Mouse (Mus musculus) hindbrain, embryonic 14.5 days (tissue): Measurements from ENCODE around the gene Vmn1r126. TPM values are rescaled to one million over a fixed set of nuclear protein-coding genes. Genes with fewer than 3 reads are reported as not detected.
"Not testable (repeated sequence)": the region's sequence is repeated elsewhere in the genome, so short reads cannot be mapped to it uniquely, and the experiment has no call there.

Experiments
- ATAC-seq: fragments of 200-750 bp; cut with Nextera tagmentation; 2 replicates; pipeline ENCODE4 v1.8.0; 2017; ENCODE audit warnings: moderate number of reproducible peaks, mild to moderate bottlenecking, moderate TSS enrichment, moderate library complexity; ENCODE audit not compliant: low FRiP score
- DNase-seq: peaks from one replicate; pipeline ENCODE4 v3.0.0-alpha.2; 2015; ENCODE audit warnings: low spot score
- H3K27ac ChIP-seq: fragments of 300-500 bp; sonication (generic); 2 replicates; pipeline ENCODE4 v1.5.1; 2014; ENCODE audit warnings: mild to moderate bottlenecking, moderate library complexity
- H3K27me3 ChIP-seq: fragments of 300-500 bp; sonication (generic); 2 replicates; pipeline ENCODE4 v1.6.1; 2014; ENCODE audit warnings: mild to moderate bottlenecking, low read length, mixed read lengths; ENCODE audit not compliant: control insufficient read depth, insufficient read depth
- H3K36me3 ChIP-seq: fragments of 300-500 bp; sonication (generic); replicated peaks from 2 replicates; pipeline ENCODE4 v1.6.1; 2014; ENCODE audit not compliant: control insufficient read depth, insufficient read depth
- H3K4me1 ChIP-seq: fragments of 300-500 bp; sonication (generic); replicated peaks from 2 replicates; pipeline ENCODE4 v1.6.1; 2014; ENCODE audit warnings: antibody characterized with exemption, low read length, mixed read lengths; ENCODE audit not compliant: control insufficient read depth, insufficient read depth
- H3K4me2 ChIP-seq: fragments of 300-500 bp; sonication (generic); replicated peaks from 2 replicates; pipeline ENCODE4 v1.6.1; 2014; ENCODE audit warnings: mild to moderate bottlenecking, moderate library complexity
- H3K4me3 ChIP-seq: fragments of 300-500 bp; sonication (generic); replicated peaks from 2 replicates; pipeline ENCODE4 v1.5.1; 2014; ENCODE audit warnings: mild to moderate bottlenecking, low read length
- H3K9ac ChIP-seq: fragments of 300-500 bp; sonication (generic); 2 replicates; pipeline ENCODE4 v1.6.1; 2014
- H3K9me3 ChIP-seq: fragments of 300-500 bp; sonication (generic); 2 replicates; pipeline ENCODE4 v1.6.1; 2016; ENCODE audit warnings: low read length; ENCODE audit not compliant: control insufficient read depth
- WGBS: fragments of 180-500 bp; shearing (Covaris S2); extraction: QIAGEN DNeasy Blood & Tissue Kit; methylation state at CpG from one replicate; pipeline ENCODE4 v1.1.7; 2014; 5-methylcytosine and 5-hydroxymethylcytosine counted together
- polyA plus RNA-seq: library from polyadenylated mRNA; unstranded; fragments of >200 nt; fragmentation: Nextera tagmentation; extraction: Ambion mirVana; gene quantifications from 2 replicates; pipeline ENCODE4 v1.2.1, GENCODE M21; 2014

Gene Vmn1r126
- polyA plus RNA-seq: not detected in 2 replicates

DNA sequence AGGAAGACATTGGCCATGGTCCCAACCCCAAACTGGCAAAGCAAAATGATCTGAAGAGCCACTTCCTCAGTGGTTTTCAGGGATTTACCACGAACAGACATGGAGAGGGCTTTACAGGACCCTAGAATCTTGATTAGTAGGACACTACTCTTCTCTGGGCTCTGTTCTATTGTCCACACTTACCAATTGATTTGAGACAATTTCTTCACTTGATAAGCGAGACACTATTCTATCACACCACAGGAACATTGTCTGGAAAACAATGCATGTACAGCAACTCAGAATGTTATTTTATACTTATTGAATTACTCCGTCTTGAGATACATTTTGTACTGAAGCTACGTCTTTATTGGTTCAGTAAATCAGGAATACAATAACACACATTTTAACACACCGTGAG is at the start of gene Vmn1r126:
Gene Vmn1r126 (minus strand): TSS at position 101 of the 400 bp plus-strand sequence.
- not testable (repeated sequence) for H3K9me3 ChIP-seq, H3K9ac ChIP-seq, H3K27ac ChIP-seq, H3K27me3 ChIP-seq, H3K4me2 ChIP-seq, H3K4me1 ChIP-seq, H3K4me3 ChIP-seq, ATAC-seq, H3K36me3 ChIP-seq, DNase-seq
- no CpG with 5 or more reads among the region's 5 CpGs for whole genome bisulfite sequencing

DNA sequence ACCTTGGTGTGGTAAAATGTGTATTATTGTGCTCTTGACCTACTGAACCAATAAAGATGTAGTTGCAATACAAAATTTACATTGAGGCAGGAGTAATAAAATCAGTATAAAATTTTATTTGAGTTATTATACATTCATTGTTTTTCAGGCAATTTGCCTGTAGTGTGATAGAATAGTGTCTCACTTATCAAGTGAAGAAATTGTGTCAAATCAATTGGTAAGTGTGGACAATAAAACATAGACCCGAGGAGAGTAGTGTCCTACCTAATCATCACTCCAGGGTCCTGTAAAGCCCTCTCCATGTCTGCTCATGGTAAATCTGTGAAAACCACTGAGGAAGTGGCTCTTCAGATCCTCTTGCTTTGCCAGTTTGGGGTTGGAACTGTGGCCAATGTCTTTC is 47.8 kb upstream of the Vmn1r126 start, which contains the start of gene Vmn1r128:
Gene Vmn1r128 (plus strand): TSS at position 301 of the 400 bp plus-strand sequence.
- not testable (repeated sequence) for H3K4me3 ChIP-seq, H3K27ac ChIP-seq, H3K4me2 ChIP-seq, H3K9me3 ChIP-seq, H3K4me1 ChIP-seq, DNase-seq, H3K36me3 ChIP-seq, H3K27me3 ChIP-seq, ATAC-seq, H3K9ac ChIP-seq
- WGBS: 91% methylated on average over 1 of the region's 1 CpGs

DNA sequence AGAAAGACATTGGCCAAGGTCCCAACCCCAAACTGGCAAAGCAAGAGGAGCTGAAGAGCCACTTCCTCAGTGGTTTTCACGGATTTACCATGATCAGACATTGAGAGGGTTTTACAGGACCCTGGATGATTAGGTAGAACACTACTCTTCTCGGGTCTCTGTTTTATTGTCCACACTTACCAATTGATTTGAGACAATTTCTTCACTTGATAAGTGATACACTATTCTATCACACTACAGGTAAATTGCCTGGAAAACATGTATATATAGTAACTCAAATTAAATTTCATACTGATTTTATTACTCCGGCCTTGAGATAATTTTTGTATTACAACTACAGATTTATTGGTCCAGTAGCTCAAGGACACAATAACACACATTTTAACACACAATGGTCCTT is 18.5 kb upstream of the Vmn1r126 start, which contains the start of gene Vmn1r127:
Gene Vmn1r127 (minus strand): TSS at position 101 of the 400 bp plus-strand sequence.
- H3K4me2 ChIP-seq, H3K9ac ChIP-seq, ATAC-seq, H3K27ac ChIP-seq, H3K36me3 ChIP-seq, H3K9me3 ChIP-seq, H3K4me3 ChIP-seq, DNase-seq, H3K27me3 ChIP-seq, H3K4me1 ChIP-seq: not testable (repeated sequence)
- WGBS: no CpG with 5 or more reads among the region's 3 CpGs

DNA sequence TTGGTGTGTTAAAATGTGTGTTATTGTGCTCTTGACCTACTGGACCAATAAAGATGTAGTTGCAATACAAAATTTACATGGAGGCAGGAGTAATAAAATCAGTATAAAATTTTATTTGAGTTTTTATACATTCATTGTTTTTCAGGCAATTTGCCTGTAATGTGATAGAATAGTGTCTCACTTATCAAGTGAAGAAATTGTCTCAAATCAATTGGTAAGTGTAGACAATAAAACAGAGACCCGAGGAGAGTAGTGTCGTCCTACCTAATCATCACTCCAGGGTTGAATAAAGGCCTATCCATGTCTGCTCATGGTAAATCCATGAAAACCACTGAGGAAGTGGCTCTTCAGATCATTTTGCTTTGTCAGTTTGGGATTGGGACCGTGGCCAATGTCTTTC is 29.4 kb downstream of the Vmn1r126 start, which contains the start of gene Vmn1r125:
Gene Vmn1r125 (plus strand): TSS at position 301 of the 400 bp plus-strand sequence.
- WGBS: 71% methylated on average over 3 of the region's 3 CpGs
- H3K36me3 ChIP-seq, H3K27me3 ChIP-seq, H3K4me2 ChIP-seq, H3K4me1 ChIP-seq, DNase-seq, H3K4me3 ChIP-seq, H3K27ac ChIP-seq, H3K9ac ChIP-seq, H3K9me3 ChIP-seq, ATAC-seq: not testable (repeated sequence)

DNA sequence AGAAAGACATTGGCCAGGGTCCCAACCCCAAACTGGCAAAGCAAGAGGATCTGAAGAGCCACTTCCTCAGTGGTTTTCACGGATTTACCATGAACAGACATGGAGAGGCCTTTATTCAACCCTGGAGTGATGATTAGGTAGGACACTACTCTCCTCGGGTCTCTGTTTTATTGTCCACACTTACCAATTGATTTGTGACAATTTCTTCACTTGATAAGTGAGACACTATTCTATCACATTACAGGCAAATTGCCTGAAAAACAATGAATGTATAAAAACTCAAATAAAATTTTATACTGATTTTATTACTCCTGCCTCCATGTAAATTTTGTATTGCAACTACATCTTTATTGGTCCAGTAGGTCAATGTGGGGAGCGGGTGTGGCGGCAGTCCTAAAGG is 40.8 kb downstream of the Vmn1r126 start, which contains the start of gene Vmn1r124:
Gene Vmn1r124 (minus strand): TSS at position 101 of the 400 bp plus-strand sequence.
- not testable (repeated sequence) for H3K9me3 ChIP-seq, ATAC-seq, H3K36me3 ChIP-seq, H3K27ac ChIP-seq, H3K4me2 ChIP-seq, DNase-seq, H3K9ac ChIP-seq, H3K4me3 ChIP-seq, H3K4me1 ChIP-seq, H3K27me3 ChIP-seq
- 71% methylated on average over 4 of the region's 4 CpGs for WGBS

Other genes with a start within 250 kb of the Vmn1r126 start
- gene Vmn1r120, start 247.7 kb downstream of the Vmn1r126 start, polyA plus RNA-seq: not detected in 2 replicates
- gene Vmn1r121, start 203.0 kb downstream of the Vmn1r126 start, polyA plus RNA-seq: not detected in 2 replicates
- not detected in 2 replicates for gene Vmn1r122, start 167.3 kb downstream of the Vmn1r126 start, polyA plus RNA-seq
- not detected in 2 replicates for gene Vmn1r123, start 139.3 kb downstream of the Vmn1r126 start, polyA plus RNA-seq
- gene Gm5157, start 111.0 kb downstream of the Vmn1r126 start, polyA plus RNA-seq: not detected in 2 replicates
- gene Vmn1r124, start 40.9 kb downstream of the Vmn1r126 start, polyA plus RNA-seq: not detected in 2 replicates
- not detected in 2 replicates for gene Vmn1r125, start 29.3 kb downstream of the Vmn1r126 start, polyA plus RNA-seq
- gene Vmn1r127, start 18.4 kb upstream of the Vmn1r126 start, polyA plus RNA-seq: not detected in 2 replicates
- gene Vmn1r128, start 47.9 kb upstream of the Vmn1r126 start, polyA plus RNA-seq: not detected in 2 replicates
- gene Vmn1r129, start 59.8 kb upstream of the Vmn1r126 start, polyA plus RNA-seq: not detected in 2 replicates
- gene Gm6882, start 131.3 kb upstream of the Vmn1r126 start, polyA plus RNA-seq: not detected in 2 replicates
- gene Vmn1r130, start 210.3 kb upstream of the Vmn1r126 start, polyA plus RNA-seq: not detected in 2 replicates
- not detected in 2 replicates for gene Vmn1r131, start 244.6 kb upstream of the Vmn1r126 start, polyA plus RNA-seq